Comparison of ENCODE assay signal across 24 mouse cellular contexts in the genomic region with DNA sequence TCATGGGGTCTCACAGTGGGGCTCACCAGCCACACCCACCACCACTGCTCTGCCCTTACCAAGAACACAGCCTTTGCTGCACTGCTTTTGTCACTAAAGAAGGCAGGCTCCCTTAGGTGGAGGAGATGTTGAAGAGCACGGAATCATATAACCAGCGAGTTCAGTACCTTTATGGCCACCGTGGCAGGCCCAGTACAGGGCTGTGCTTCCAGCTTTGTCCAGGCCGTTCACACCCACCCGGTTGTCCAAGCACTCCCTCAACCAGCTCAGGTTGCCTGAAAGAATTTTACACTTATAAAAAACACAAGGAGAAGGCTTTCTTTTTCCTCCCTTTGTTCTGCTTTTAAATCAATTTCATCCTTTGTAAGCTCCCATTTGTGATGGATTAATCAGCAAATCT. TPM values are rescaled to one million over a fixed set of nuclear protein-coding genes. Genes with fewer than 3 reads are reported as not detected.
DNase-seq lines count a peak whose midpoint lies in the region; ATAC-seq lines count a peak whose summit lies in the region.
"Had no signal": no experiment of that assay in that cellular context is flagged by ENCODE, and none has a peak within 500 bp of the region (broad histone marks: within the 10 kb centered on the region; RNA-seq: fewer than 3 reads in every experiment).

No protein-coding gene starts in this region.

- H3K4me3 ChIP-seq in hindbrain, embryonic 10.5 days, result no peak overlapping the region
- H3K4me3 ChIP-seq in hindbrain, embryonic 14.5 days (replicated peaks; ENCODE audit: low read length), result no peak overlapping the region
- H3K4me3 ChIP-seq in limb, embryonic 13.5 days, result no peak overlapping the region
- H3K4me3 ChIP-seq in limb, embryonic 10.5 days, result no peak overlapping the region
- no peak overlapping the region for H3K4me3 ChIP-seq in midbrain, embryonic 11.5 days (ENCODE audit: low read depth, low read length)
- H3K4me3 ChIP-seq in midbrain, embryonic 10.5 days, result no peak overlapping the region
- H3K4me3 ChIP-seq in embryonic facial prominence, embryonic 13.5 days, result no peak overlapping the region
- H3K4me3 ChIP-seq: embryonic facial prominence, embryonic 15.5 days; heart, adult 2 months; heart, embryonic 12.5 days had no signal

- no peak overlapping the region for H3K4me2 ChIP-seq in hindbrain, embryonic 14.5 days (replicated peaks)
- H3K4me2 ChIP-seq in limb, embryonic 13.5 days (replicated peaks), result no peak overlapping the region
- H3K4me2 ChIP-seq in midbrain, embryonic 11.5 days, result no peak overlapping the region
- H3K4me2 ChIP-seq in embryonic facial prominence, embryonic 13.5 days, result no peak overlapping the region
- H3K4me2 ChIP-seq: embryonic facial prominence, embryonic 15.5 days; heart, embryonic 12.5 days; liver, embryonic 11.5 days had no signal

- DNase-seq in hindbrain, embryonic 10.5 days (ENCODE audit: low spot score), result no peak
- no peak for DNase-seq in hindbrain, embryonic 14.5 days (ENCODE audit: low spot score)
- DNase-seq in limb, embryonic 10.5 days (ENCODE audit: low spot score), result no peak
- DNase-seq in midbrain, embryonic 11.5 days (ENCODE audit: low spot score, missing footprints), result peak; percentile 72
- no peak for DNase-seq in midbrain, embryonic 10.5 days (ENCODE audit: low spot score)
- no peak for DNase-seq in adrenal gland, postnatal 4 days (ENCODE audit: low spot score in 2 of 2)
- DNase-seq: adrenal gland, postnatal 10 days; cerebellum, adult 11 months; cerebellum, adult 9-10 months; cerebellum, postnatal 36 days; gastrocnemius, postnatal 25 days; kidney, adult 18-20 months; layer of hippocampus, adult 9-11 months; thymus, postnatal 4 days had no signal

- no peaks in the 10 kb centered on the region for H3K9me3 ChIP-seq in hindbrain, embryonic 10.5 days
- H3K9me3 ChIP-seq in hindbrain, embryonic 14.5 days (ENCODE audit: control insufficient read depth, low read length), result no peaks in the 10 kb centered on the region
- H3K9me3 ChIP-seq in limb, embryonic 13.5 days, result no peaks in the 10 kb centered on the region
- H3K9me3 ChIP-seq in limb, embryonic 10.5 days (replicated peaks), result no peaks in the 10 kb centered on the region
- H3K9me3 ChIP-seq in midbrain, embryonic 11.5 days (ENCODE audit: control insufficient read depth, low read length), result no peaks in the 10 kb centered on the region
- no peaks in the 10 kb centered on the region for H3K9me3 ChIP-seq in midbrain, embryonic 10.5 days (replicated peaks)
- H3K9me3 ChIP-seq in embryonic facial prominence, embryonic 13.5 days, result no peaks in the 10 kb centered on the region
- H3K9me3 ChIP-seq: embryonic facial prominence, embryonic 15.5 days; heart, embryonic 12.5 days had no signal

- ATAC-seq in hindbrain, embryonic 14.5 days (ENCODE audit: low FRiP score), result no peak
- ATAC-seq in limb, embryonic 13.5 days (ENCODE audit: low FRiP score, low read depth), result 0 out of 2 replicates have a peak, but pooled peaks have one; percentile 34
- no peak for ATAC-seq in midbrain, embryonic 11.5 days (ENCODE audit: low FRiP score)
- ATAC-seq in embryonic facial prominence, embryonic 13.5 days (ENCODE audit: insufficient number of reproducible peaks, insufficient read depth, low FRiP score, low TSS enrichment, low read depth), result 0 out of 2 replicates have a peak, but pooled peaks have one; percentile 37
- ATAC-seq: forebrain, embryonic 14.5 days; hindbrain, embryonic 16.5 days; Patski had no signal

- no peaks in the 10 kb centered on the region for H3K36me3 ChIP-seq in hindbrain, embryonic 10.5 days
- no peaks in the 10 kb centered on the region for H3K36me3 ChIP-seq in hindbrain, embryonic 14.5 days (replicated peaks; ENCODE audit: control insufficient read depth, insufficient read depth)
- H3K36me3 ChIP-seq in limb, embryonic 13.5 days, result no peaks in the 10 kb centered on the region
- no peaks in the 10 kb centered on the region for H3K36me3 ChIP-seq in limb, embryonic 10.5 days
- H3K36me3 ChIP-seq in midbrain, embryonic 11.5 days (ENCODE audit: control insufficient read depth, insufficient read depth, low read length), result no peaks in the 10 kb centered on the region
- no peaks in the 10 kb centered on the region for H3K36me3 ChIP-seq in midbrain, embryonic 10.5 days
- H3K36me3 ChIP-seq in embryonic facial prominence, embryonic 13.5 days, result no peaks in the 10 kb centered on the region; the same call in 1 of the 2 replicates
- H3K36me3 ChIP-seq: embryonic facial prominence, embryonic 15.5 days had no signal

- no peak overlapping the region for H3K9ac ChIP-seq in hindbrain, embryonic 14.5 days
- no peak overlapping the region for H3K9ac ChIP-seq in limb, embryonic 13.5 days
- no peak overlapping the region for H3K9ac ChIP-seq in midbrain, embryonic 11.5 days (ENCODE audit: low read length)
- H3K9ac ChIP-seq in embryonic facial prominence, embryonic 13.5 days, result no peak overlapping the region
- H3K9ac ChIP-seq: embryonic facial prominence, embryonic 15.5 days; heart, embryonic 12.5 days had no signal

- H3K4me1 ChIP-seq in hindbrain, embryonic 10.5 days (replicated peaks), result peaks cover 30% of the 10 kb centered on the region; the same call in 1 of the 2 replicates
- 0 out of 2 replicates have a peak, but pooled peaks cover 4% of the 10 kb centered on the region for H3K4me1 ChIP-seq in hindbrain, embryonic 14.5 days (replicated peaks; ENCODE audit: control insufficient read depth, insufficient read depth, low read length)
- H3K4me1 ChIP-seq in limb, embryonic 13.5 days, result peaks cover 23% of the 10 kb centered on the region
- H3K4me1 ChIP-seq in limb, embryonic 10.5 days, result peaks cover 17% of the 10 kb centered on the region
- peaks cover 4% of the 10 kb centered on the region; the same call in 1 of the 2 replicates for H3K4me1 ChIP-seq in midbrain, embryonic 11.5 days (ENCODE audit: control insufficient read depth, insufficient read depth, low read length)
- H3K4me1 ChIP-seq in midbrain, embryonic 10.5 days, result peaks cover 25% of the 10 kb centered on the region
- peaks cover 15% of the 10 kb centered on the region for H3K4me1 ChIP-seq in embryonic facial prominence, embryonic 13.5 days

- H3K27ac ChIP-seq in hindbrain, embryonic 10.5 days, result 0 out of 2 replicates have a peak overlapping the region, but pooled peaks have one; percentile 2
- no peak overlapping the region for H3K27ac ChIP-seq in hindbrain, embryonic 14.5 days
- H3K27ac ChIP-seq in limb, embryonic 13.5 days, result no peak overlapping the region
- no peak overlapping the region for H3K27ac ChIP-seq in limb, embryonic 10.5 days
- H3K27ac ChIP-seq in midbrain, embryonic 11.5 days (ENCODE audit: low read depth, low read length), result no peak overlapping the region
- H3K27ac ChIP-seq in midbrain, embryonic 10.5 days (replicated peaks), result no peak overlapping the region
- H3K27ac ChIP-seq in embryonic facial prominence, embryonic 13.5 days, result no peak overlapping the region
- H3K27ac ChIP-seq: embryonic facial prominence, embryonic 15.5 days; heart, adult 2 months; macrophage had no signal

- WGBS in hindbrain, embryonic 10.5 days, result 80% methylated on average over 5 of the region's 5 CpGs
- 73% methylated on average over 5 of the region's 5 CpGs for whole genome bisulfite sequencing in hindbrain, embryonic 14.5 days
- WGBS in limb, embryonic 13.5 days, result 57% methylated on average over 5 of the region's 5 CpGs
- 81% methylated on average over 5 of the region's 5 CpGs for WGBS in limb, embryonic 10.5 days
- WGBS in midbrain, embryonic 11.5 days, result 52% methylated on average over 5 of the region's 5 CpGs
- WGBS in midbrain, embryonic 10.5 days, result 62% methylated on average over 5 of the region's 5 CpGs
- 46% methylated on average over 5 of the region's 5 CpGs for WGBS in embryonic facial prominence, embryonic 13.5 days

- H3K27me3 ChIP-seq in hindbrain, embryonic 10.5 days (ENCODE audit: insufficient read depth, poor library complexity, severe bottlenecking), result no peaks in the 10 kb centered on the region
- no peaks in the 10 kb centered on the region for H3K27me3 ChIP-seq in hindbrain, embryonic 14.5 days (ENCODE audit: control insufficient read depth, insufficient read depth, low read length)
- no peaks in the 10 kb centered on the region for H3K27me3 ChIP-seq in limb, embryonic 13.5 days
- H3K27me3 ChIP-seq in limb, embryonic 10.5 days (ENCODE audit: low read depth, poor library complexity, severe bottlenecking), result no peaks in the 10 kb centered on the region
- H3K27me3 ChIP-seq in midbrain, embryonic 11.5 days (ENCODE audit: control insufficient read depth, insufficient read depth, low read length), result no peaks in the 10 kb centered on the region
- no peaks in the 10 kb centered on the region for H3K27me3 ChIP-seq in midbrain, embryonic 10.5 days (ENCODE audit: low read depth, poor library complexity, severe bottlenecking)
- no peaks in the 10 kb centered on the region for H3K27me3 ChIP-seq in embryonic facial prominence, embryonic 13.5 days
- H3K27me3 ChIP-seq: embryonic facial prominence, embryonic 15.5 days; heart, embryonic 12.5 days; Patski had no signal

RNA-seq across cellular contexts. Expression of a gene that starts 41.4 kb away (rescaled TPM):
- 49.7 and 52.1 TPM in 2 replicates for polyA plus RNA-seq in hindbrain, embryonic 10.5 days (2016; fragmentation: Nextera tagmentation; extraction: Ambion mirVana)
- 51.8 and 54.3 TPM in 2 replicates for polyA plus RNA-seq in hindbrain, embryonic 14.5 days (2014; fragmentation: Nextera tagmentation; extraction: Ambion mirVana)
- polyA plus RNA-seq in limb, embryonic 13.5 days (2015; fragmentation: Nextera tagmentation; extraction: Ambion mirVana), result 60.8 and 65.3 TPM in 2 replicates
- 31.9 and 32.0 TPM in 2 replicates for polyA plus RNA-seq in limb, embryonic 10.5 days (2016; fragmentation: Nextera tagmentation; extraction: Ambion mirVana)
- polyA plus RNA-seq in midbrain, embryonic 11.5 days (2014; fragmentation: Nextera tagmentation; extraction: Ambion mirVana), result 46.1 and 48.8 TPM in 2 replicates
- polyA plus RNA-seq in midbrain, embryonic 10.5 days (2016; fragmentation: Nextera tagmentation; extraction: Ambion mirVana), result 47.9 and 49.7 TPM in 2 replicates
- polyA plus RNA-seq in embryonic facial prominence, embryonic 13.5 days (2015; fragmentation: Nextera tagmentation; extraction: Ambion mirVana), result 65.1 and 68.4 TPM in 2 replicates
- 10 to 100 TPM; 76.7 to 76.9 TPM for total RNA-seq in adrenal gland, postnatal 4 days (2021)

RNA-seq across cellular contexts. Expression of a gene that starts 41.5 kb away (rescaled TPM):
- polyA plus RNA-seq in hindbrain, embryonic 10.5 days (2016; fragmentation: Nextera tagmentation; extraction: Ambion mirVana), result 7.2 and 7.7 TPM in 2 replicates
- 6.2 and 6.6 TPM in 2 replicates for polyA plus RNA-seq in hindbrain, embryonic 14.5 days (2014; fragmentation: Nextera tagmentation; extraction: Ambion mirVana)
- 17.7 and 24.6 TPM in 2 replicates for polyA plus RNA-seq in limb, embryonic 13.5 days (2015; fragmentation: Nextera tagmentation; extraction: Ambion mirVana)
- 6.5 and 9.0 TPM in 2 replicates for polyA plus RNA-seq in limb, embryonic 10.5 days (2016; fragmentation: Nextera tagmentation; extraction: Ambion mirVana)
- 4.9 and 5.8 TPM in 2 replicates for polyA plus RNA-seq in midbrain, embryonic 11.5 days (2014; fragmentation: Nextera tagmentation; extraction: Ambion mirVana)
- 6.6 and 7.2 TPM in 2 replicates for polyA plus RNA-seq in midbrain, embryonic 10.5 days (2016; fragmentation: Nextera tagmentation; extraction: Ambion mirVana)
- 19.4 and 25.0 TPM in 2 replicates for polyA plus RNA-seq in embryonic facial prominence, embryonic 13.5 days (2015; fragmentation: Nextera tagmentation; extraction: Ambion mirVana)
- total RNA-seq in adrenal gland, postnatal 4 days (2021), result 10 to 100 TPM; 14.5 to 17.7 TPM

Comparison
In these comparisons a context has a peak if more than half of its experiments do, and no peak if none do; other contexts are left out.
1. ATAC-seq: peak in limb, embryonic 13.5 days (single experiment) and embryonic facial prominence, embryonic 13.5 days (single experiment); none in hindbrain, embryonic 14.5 days (single experiment) and midbrain, embryonic 11.5 days (single experiment).